Mouse (Mus musculus) large intestine, adult 2 months (tissue): ENCODE results near the gene Cbfa2t2. TPM values are rescaled to one million over a fixed set of nuclear protein-coding genes. Genes with fewer than 3 reads are reported as not detected.

Source experiments
- DNase-seq: peaks from one replicate; pipeline ENCODE4 v3.0.0-alpha.2; 2012; ENCODE audit warnings: low read depth, low spot score
- WGBS: fragments of 180-500 bp; shearing (Covaris S2); methylation state at CpG from one replicate; pipeline ENCODE4 v1.1.7; 2018; 5-methylcytosine and 5-hydroxymethylcytosine counted together
- polyA plus RNA-seq: library from polyadenylated mRNA; depleted of rRNA; stranded (reverse); fragments of >200 nt; gene quantifications from 2 replicates; pipeline ENCODE4 v1.2.3, GENCODE M21; 2012

Gene Cbfa2t2
- polyA plus RNA-seq, 1 experiment: 5.9 TPM

- no peak for DNase-seq
- 74% methylated on average over 5 of the region's 5 CpGs for WGBS
Observed at GRCm38 (mm10) chr2:154422181-154422580, 14.1 kb upstream of the Cbfa2t2 start.

GRCm38 (mm10) chr2:154423548-154423947, 12.7 kb upstream of the Cbfa2t2 start:
- DNase-seq: no peak
- 83% methylated on average over 2 of the region's 2 CpGs for WGBS

GRCm38 (mm10) chr2:154425522-154425921, 10.8 kb upstream of the Cbfa2t2 start:
- WGBS: 96% methylated on average over 3 of the region's 3 CpGs
- DNase-seq: no peak

- 59% methylated on average over 25 of the region's 25 CpGs for WGBS
- DNase-seq: no peak
Observed at GRCm38 (mm10) chr2:154426188-154426904, 9.9 kb upstream of the Cbfa2t2 start.

GRCm38 (mm10) chr2:154426905-154427852, 9.1 kb upstream of the Cbfa2t2 start:
- WGBS: 52% methylated on average over 11 of the region's 11 CpGs
- no peak for DNase-seq

- 13% methylated on average over 17 of the region's 17 CpGs for WGBS
Observed at GRCm38 (mm10) chr2:154427853-154428360, 8.4 kb upstream of the Cbfa2t2 start.

GRCm38 (mm10) chr2:154430566-154430965, 5.7 kb upstream of the Cbfa2t2 start:
- WGBS: 91% methylated on average over 2 of the region's 2 CpGs
- no peak for DNase-seq

More at GRCm38 (mm10) chr2:154427853-154428360, 8.4 kb upstream of the Cbfa2t2 start:
- DNase-seq: no peak

GRCm38 (mm10) chr2:154432696-154433095, 3.6 kb upstream of the Cbfa2t2 start:
- 57% methylated on average over 2 of the region's 2 CpGs for WGBS
- DNase-seq: no peak

GRCm38 (mm10) chr2:154433391-154433790, 2.9 kb upstream of the Cbfa2t2 start:
- WGBS: 46% methylated on average over 3 of the region's 3 CpGs
- no peak for DNase-seq

GRCm38 (mm10) chr2:154434690-154435089, 1.6 kb upstream of the Cbfa2t2 start:
- 84% methylated on average over 7 of the region's 7 CpGs for WGBS
- no peak for DNase-seq

GRCm38 (mm10) chr2:154436076-154436457, 214 bp upstream of the Cbfa2t2 start:
- WGBS: under 1% methylated on average over 44 of the region's 44 CpGs
- peak; percentile 88 for DNase-seq

GRCm38 (mm10) chr2:154437191-154437527, 878 bp downstream of the Cbfa2t2 start:
- no peak for DNase-seq
- WGBS: 6% methylated on average over 7 of the region's 7 CpGs

GRCm38 (mm10) chr2:154440453-154440852, 4.2 kb downstream of the Cbfa2t2 start:
- DNase-seq: no peak

- WGBS: 96% methylated on average over 8 of the region's 8 CpGs
- DNase-seq: no peak
Observed at GRCm38 (mm10) chr2:154447821-154448220, 11.5 kb downstream of the Cbfa2t2 start.

- no peak for DNase-seq
Observed at GRCm38 (mm10) chr2:154448633-154449032, 12.4 kb downstream of the Cbfa2t2 start.

GRCm38 (mm10) chr2:154452951-154453350, 16.7 kb downstream of the Cbfa2t2 start:
- no peak for DNase-seq
- 89% methylated on average over 2 of the region's 2 CpGs for WGBS

GRCm38 (mm10) chr2:154454099-154454498, 17.8 kb downstream of the Cbfa2t2 start:
- DNase-seq: no peak
- WGBS: 73% methylated on average over 1 of the region's 1 CpGs

- no peak for DNase-seq
- WGBS: 84% methylated on average over 3 of the region's 3 CpGs
Observed at GRCm38 (mm10) chr2:154454605-154455004, 18.3 kb downstream of the Cbfa2t2 start.

GRCm38 (mm10) chr2:154455776-154456175, 19.5 kb downstream of the Cbfa2t2 start:
- 28% methylated on average over 5 of the region's 5 CpGs for WGBS
- no peak for DNase-seq

- DNase-seq: no peak
Observed at GRCm38 (mm10) chr2:154456621-154457020, 20.3 kb downstream of the Cbfa2t2 start.

GRCm38 (mm10) chr2:154459262-154459661, 23.0 kb downstream of the Cbfa2t2 start:
- 47% methylated on average over 2 of the region's 2 CpGs for WGBS
- no peak for DNase-seq
